Mouse (Mus musculus) urinary bladder, postnatal 10 days (tissue): Measurements from ENCODE around the gene 1110008P14Rik.
A peak's percentile ranks its signal among the peaks of the same experiment; 100 is the strongest.

Experiments
- DNase-seq: peaks from one replicate; pipeline ENCODE4 v3.0.0; 2022; ENCODE audit warnings: low spot score

The 1110008P14Rik gene

DNA sequence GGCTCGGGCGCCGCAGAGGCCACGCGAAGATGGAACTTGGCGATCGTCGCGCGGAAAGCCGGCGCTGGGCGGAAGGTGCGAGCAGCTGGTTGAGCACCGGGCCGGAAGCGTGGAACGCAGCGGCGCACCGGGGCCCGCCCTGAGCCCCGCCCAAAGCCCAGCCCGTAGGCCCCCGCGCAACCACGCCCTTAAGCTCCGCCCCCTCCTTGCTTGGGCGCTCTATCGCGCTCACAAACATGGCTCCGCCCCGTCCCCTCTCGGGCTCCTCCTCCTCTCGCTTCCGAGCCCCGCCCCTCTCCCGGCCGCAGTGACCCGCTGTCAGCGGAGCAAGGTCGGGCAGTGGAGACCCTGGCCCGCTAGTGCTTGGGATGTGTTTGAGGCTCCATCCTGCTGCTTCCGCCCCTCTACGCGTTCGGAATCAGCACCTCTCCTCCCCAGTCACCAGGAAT, at the start of gene 1110008P14Rik:
Gene 1110008P14Rik, minus strand, starts transcription at position 164 of the 449 bp plus-strand sequence.
- peak; percentile 70 for DNase-seq

- no peak for DNase-seq
These were observed 49.3 kb upstream of the 1110008P14Rik start for GRCm38 (mm10) chr2:32430701-32431676.

GRCm38 (mm10) chr2:32429215-32429891, 47.6 kb upstream of the 1110008P14Rik start:
- DNase-seq = no peak

DNA sequence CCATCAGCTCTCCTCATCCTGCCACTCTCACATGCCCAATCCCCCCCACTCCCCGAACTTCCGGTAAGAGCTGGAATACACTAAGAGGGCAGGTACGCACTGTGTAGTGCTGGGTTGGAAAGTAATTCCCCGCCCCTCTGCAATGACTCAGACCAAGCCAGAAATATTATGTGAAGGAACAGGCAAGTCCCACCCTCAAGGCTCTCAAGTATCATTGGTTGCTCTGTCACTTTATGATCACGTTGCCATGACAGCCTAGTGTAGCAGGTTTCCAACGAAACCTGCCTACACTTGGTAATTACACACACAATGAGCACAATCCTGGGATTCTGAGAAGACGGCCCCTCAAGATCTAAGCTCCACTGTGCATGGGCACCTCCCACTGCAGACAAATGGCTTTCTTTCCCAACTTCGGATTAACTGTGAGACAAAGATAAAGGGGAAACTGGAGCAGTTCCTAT, 46.6 kb upstream of the 1110008P14Rik start:
- DNase-seq = no peak

DNA sequence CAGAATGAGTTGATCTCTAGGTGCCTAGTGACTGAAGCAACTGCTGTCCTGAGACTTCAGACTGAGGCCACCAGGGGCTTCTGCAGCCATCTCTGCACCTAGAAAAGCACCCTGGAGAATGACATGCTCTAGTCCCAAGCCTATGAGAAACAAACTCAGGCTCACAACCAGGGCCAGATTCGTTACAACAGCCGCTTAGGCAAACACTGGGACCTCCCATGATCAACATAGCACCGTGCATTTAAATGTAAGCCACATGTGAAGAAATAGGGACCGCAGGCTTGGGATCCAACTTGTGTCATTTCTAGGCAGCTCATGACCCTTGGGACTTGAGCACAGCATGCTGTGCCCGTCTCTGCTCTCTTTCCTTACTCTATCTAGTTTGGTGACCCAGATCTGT, 46.0 kb upstream of the 1110008P14Rik start:
- no peak for DNase-seq

DNA sequence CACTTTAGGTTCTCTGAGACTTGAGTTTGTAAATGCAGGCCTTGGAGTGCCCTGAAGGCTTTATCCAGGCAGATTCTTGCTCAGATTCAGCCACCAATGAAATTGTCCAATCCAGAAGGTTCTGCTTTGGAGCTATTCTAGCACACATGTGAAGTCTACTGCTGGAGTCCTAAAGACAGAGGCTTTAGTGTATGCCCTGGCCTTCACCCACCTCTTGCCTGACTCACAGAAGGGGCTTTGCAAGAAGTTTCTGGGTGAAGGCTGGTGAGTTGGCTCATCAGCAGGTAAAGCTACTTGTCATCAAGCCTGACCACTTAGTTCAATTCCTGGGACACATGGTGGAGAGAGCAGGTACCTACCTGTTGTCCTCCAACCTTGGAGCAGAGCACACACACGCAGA, 44.4 kb upstream of the 1110008P14Rik start:
- no peak for DNase-seq

- DNase-seq = no peak
These were observed 43.8 kb upstream of the 1110008P14Rik start for GRCm38 (mm10) chr2:32425568-32425967.

DNA sequence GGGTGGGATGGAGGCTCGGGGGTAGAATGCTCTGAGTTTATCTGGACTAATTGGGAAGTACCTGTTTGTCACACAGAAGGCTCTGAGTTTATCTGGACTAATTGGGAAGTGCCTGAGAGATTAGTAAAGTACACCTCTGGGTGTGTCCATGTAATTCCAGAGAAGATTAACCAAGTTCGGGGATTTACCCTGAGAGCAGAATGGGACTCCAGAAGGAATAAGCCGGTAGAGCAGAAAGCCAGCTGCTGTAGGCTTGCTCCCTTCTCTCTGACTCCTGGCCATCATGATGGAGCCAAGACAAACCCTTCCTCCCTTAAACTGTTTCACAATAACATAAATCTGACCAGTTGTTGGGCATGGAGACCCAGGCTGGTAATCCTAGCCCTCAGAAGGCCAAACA, 43.1 kb upstream of the 1110008P14Rik start:
- no peak for DNase-seq

GRCm38 (mm10) chr2:32423481-32424331, 42.0 kb upstream of the 1110008P14Rik start:
- DNase-seq = no peak

GRCm38 (mm10) chr2:32421851-32422251, 40.1 kb upstream of the 1110008P14Rik start:
- DNase-seq = no peak

DNA sequence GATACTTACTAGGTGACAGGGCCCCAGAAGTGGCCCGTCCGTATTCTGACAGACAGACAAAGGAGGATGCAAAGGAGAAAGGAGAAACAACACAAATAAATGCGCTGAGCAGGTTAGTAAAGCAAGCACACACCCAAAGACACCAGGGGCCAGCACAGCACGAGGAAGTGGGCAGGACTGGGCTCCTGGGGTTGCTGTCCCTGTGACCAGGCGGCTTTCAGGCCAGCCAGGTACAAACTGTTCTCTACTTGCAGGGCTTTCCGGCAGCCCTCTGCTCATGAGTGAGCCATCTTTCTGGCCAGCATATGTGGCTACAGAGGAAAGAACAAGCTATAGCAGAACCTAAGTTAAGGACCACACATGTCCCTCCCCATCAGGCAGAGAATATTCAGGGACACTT, 38.9 kb upstream of the 1110008P14Rik start:
- no peak for DNase-seq

DNA sequence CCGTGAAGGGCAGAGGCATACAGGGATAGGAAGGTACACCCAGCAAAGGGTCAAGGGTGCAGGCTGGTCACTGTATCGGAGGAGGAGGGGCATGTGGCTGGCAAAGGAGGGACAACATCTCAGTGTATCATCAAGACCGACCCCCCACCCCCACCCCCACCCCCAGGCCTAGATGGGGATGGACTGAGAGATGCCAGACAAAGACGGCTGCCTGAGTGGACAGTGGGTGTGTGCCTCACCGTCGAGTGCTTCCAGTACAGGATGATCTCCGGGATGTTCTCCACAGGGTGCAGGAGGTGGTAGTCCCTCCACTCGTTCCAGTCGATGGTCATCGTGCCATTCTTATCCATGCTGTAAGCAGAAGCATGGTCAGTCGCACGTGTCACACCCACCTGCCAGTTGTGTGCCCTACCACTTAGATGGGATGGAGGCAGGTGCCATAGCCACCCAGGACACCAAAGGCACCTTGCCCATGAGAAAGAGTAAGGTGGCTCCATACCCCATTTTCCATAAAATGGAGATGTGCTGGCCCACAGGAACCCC, 38.4 kb upstream of the 1110008P14Rik start:
- no peak for DNase-seq

DNA sequence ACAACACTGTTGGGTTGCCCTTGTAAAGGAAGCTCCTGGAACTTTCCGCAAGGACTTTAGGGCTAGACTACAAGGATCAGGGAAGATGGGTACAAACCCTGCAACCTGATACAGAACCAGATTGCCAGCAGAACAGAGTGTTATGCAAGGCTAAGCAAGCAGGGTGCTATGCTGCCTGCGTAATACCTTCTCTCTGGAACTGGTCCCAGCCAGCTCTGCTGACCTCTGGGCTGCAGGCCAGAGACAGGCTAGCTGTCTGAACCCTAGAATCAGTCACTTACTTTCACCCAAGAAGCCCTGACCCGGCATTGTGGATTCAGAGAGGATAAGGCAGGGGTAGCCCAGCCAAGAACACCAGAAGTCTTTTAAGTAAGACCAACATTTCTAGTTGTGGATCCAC, 37.6 kb upstream of the 1110008P14Rik start:
- DNase-seq = no peak

GRCm38 (mm10) chr2:32418430-32419151, 36.9 kb upstream of the 1110008P14Rik start:
- DNase-seq = no peak

GRCm38 (mm10) chr2:32417486-32417885, 35.7 kb upstream of the 1110008P14Rik start:
- no peak for DNase-seq

DNA sequence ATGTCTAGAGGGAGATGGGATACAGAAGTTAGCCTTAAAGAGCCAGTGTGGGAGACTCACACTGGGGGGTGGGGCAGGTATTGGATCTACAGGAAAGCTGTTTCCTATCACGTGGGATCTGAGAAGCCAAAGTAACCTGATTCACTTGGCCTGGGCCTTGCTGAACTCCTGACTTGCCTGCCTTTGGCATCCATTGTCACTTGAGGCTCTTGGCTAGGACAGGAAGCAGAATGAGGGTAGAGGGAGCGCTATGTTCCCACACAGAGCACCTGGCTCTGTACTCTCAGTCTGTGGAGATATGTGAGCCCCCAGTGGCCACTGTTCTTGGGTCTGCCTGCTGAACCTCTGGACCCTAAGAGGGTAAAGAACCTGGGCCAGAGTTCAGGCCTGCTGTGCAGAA, 34.8 kb upstream of the 1110008P14Rik start:
- DNase-seq = no peak

DNA sequence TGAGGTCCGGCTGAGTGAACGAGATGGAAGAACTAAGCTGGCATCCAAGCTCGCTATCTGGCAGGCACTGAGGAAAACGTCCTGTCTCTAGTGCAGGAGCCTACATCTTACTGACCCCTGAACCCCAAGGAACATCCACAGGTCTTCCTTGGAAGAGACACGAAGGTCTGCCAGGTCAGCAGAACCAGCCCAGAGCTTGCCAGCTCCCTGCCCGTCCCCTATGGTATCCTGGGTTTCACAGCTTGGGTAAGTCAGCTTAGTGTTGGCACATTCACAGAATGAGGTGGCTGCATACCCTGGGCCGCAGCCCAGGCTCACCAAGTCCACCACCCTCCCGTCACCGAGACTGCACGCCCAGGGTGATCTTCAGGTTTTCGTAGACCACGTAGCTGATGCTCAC, 34.1 kb upstream of the 1110008P14Rik start:
- DNase-seq = no peak

DNA sequence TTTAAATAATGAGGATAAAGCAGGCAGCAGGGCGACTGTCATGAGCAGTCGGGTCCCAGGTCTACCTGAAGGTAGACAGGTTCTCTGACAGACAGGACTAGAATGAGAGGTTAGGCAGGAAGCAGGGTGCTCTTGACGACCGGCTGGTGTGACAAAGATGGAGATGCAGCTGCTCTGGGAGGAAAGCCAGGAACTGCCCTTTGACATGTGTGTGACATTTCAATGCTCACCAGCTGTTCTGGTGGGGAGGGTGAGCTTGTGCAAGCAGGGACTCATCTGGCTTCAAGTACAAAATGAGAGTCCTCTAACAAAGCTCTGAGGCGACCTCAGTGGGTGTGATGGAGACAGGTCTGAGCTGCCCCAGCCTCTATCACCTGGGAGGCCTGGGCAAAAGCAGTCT, 32.2 kb upstream of the 1110008P14Rik start:
- DNase-seq = no peak

GRCm38 (mm10) chr2:32412742-32413531, 31.2 kb upstream of the 1110008P14Rik start:
- no peak for DNase-seq

DNA sequence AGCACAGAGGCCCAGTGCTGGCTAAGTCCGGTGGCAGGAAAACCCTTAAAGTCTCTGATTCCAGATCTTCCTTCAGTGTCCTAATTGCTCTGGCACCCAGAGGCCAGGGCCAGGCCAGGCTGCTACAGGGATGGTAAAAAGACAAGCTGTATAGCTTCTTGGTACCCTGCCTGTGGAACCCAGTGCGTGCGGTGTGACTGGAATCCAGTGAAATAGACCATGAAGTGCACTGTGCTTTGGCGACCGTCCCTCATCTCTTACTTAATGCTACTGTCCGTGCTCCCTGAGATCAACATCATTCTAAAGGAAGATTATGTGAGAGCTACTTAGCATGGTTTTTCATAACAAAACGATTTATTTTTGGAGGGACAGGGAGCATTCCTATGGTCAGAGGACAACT, 29.7 kb upstream of the 1110008P14Rik start:
- DNase-seq = no peak
